Mouse (Mus musculus): ENCODE measurements around the gene Lrrc71.
A peak's percentile ranks its signal among the peaks of the same experiment; 100 is the strongest.

Gene Lrrc71

DNA sequence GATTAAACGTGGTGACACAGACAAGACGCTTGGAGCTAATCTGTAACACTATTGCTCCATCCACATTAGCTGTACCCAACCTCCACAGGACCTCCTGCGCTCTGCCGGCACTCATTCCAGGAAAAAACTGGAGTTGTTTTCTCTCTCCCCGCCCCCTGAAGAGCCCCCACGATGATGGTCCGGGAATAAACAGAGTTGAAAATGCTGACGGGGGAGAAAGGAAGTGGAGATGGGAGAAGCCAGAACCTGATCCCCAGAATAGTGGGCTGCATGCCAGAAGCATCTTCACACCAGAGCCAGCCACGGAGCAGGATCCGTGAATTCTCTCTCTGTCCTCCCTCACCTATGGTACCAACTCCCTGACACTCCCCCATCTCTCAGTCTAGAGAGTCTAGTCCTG lies 16.1 kb upstream of the Lrrc71 start:
- DNase-seq (ENCODE audit: inconsistent age in 2 of 2, low spot score in 1 of 2): peak in 1 of 2 experiments; percentile 47

DNA sequence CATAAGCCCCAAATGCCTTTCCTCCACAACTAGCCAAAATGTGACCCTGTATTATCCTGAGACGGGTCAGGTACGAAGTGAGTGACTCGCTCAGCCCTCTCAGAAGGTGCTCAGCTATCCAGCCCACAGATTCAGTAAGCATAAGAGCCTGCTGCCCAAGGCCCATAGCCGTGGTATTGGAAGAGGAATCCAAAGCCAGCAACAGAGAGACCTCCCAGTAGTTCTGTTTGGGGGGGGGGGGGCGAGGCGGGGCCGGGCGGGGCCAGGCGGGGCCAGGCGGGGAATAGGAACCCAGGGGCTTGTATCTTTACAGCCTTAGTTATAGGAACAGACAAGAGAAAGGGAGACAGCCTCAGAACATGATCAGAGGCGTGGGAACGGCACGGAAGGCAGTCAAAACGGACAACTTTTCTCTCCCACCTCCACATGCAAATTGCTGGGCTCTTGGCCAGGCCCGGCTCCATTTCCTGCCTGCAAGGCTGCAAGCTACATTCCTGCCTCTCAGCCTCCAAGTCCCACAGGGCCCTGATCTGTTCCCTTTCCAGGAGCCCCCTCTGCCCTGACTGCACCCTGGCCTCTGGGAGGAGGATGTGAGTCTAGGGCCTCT lies 15.4 kb upstream of the Lrrc71 start:
- DNase-seq (ENCODE audit: inconsistent age in 2 of 2, low spot score in 1 of 2): peak; percentile 66 to 79

DNA sequence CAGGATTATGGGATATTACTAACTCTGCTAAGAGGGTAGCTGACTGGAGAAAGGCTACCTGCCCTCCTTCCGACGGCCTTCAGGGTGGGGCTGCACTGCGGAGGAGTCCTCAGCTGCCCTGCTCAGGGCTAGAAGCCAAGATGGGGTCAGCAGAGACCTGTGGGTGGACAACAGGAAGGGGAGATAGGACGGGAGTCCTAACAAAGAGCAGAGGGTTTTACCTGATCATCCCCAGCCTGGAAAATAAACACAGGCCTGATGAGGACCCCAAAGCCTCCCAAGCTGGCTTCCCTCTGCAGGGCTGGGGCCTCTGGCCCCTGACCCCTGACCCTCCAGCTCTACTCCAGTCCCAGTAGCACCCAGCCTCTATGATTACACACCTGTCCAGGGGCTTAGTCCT lies 14.8 kb upstream of the Lrrc71 start:
- peak in 1 of 2 experiments; percentile 28 for DNase-seq (ENCODE audit: inconsistent age in 2 of 2, low spot score in 1 of 2)

DNA sequence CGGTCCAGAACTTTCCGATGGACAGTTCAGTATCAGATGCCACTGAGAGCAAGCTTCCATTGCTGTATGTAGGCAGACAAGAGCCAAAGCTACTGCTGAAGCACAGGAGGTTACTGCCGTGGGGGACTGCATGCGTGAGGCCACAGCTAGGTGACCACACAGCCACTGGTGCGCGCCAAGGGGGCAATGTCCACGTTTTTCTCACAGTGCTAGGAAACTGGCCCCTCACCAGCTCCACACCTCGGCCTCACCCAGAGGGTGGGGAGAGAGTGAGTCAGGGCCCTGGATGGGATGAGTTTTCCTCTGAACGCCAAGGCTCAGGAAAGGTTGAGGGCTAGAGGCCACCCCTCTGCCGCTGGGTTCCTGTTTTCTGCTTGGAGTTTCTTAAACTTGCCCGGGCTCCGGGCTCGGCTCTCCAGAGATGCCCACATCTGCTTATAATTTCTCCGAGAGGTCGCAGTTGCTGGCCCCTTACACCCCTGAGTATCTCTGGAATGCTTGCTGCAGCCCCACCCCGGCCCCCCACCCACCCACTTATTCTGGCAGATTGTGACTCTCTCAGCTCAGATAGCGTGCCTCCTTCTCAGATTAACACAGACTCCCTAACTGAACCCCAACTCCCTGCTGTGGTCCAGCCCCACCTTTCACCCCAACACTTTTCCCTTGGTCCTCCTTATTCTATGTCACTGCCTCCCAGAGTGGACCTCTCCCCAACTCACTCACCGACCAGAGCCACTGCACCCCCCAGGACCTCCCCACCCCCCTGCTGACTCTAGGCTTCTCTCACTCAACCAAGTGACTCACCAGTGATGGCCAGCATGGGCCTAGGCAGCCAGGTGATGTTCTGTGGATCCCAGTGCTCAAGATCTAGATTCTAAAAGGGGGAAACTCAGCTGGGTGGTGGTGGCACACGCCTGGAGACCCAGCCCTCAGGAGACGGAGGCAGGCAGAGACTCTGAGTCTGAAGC lies 13.3 kb upstream of the Lrrc71 start:
- no peak for DNase-seq (ENCODE audit: inconsistent age in 2 of 2, low spot score in 1 of 2)

DNA sequence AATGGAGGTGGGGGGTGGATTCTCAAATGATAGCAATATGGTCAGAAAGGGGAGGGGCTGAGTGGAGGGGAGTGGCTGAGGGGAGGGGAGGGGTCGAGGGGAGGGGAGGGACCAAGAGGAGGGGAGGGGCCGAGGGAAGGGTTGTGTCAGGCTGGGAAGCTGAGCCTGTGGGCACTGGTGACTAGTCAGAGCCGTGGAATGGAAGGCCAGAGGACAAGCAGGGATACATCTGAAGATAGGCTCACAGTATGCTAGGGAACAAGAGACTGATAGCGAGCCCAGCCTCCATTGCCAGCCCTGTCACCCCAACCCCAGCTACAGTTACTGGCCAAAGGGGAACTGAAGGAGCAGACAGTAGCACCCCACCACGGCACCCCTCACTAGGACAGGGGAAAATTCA lies 10.2 kb upstream of the Lrrc71 start:
- peak; percentile 57 to 69 for DNase-seq (ENCODE audit: inconsistent age in 2 of 2, low spot score in 1 of 2)

DNA sequence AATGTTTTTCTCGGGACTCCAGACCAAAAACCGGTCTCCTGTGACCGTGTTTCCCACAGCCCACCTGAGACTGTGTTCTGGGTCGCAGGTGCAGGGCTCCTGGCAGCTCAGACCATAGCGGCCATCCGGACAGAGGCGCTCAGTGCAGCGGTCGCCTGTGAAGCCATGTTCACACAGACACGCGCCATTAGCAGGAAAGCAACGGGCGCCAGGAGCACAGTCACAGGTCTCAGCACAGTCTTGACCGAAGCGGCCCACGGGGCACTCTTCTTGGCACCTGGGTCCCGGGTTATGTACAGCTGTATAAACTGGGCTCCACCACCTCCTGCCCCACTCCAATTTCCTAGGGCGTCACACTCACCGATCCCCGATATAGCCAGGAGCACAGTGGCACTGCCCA lies 8.1 kb upstream of the Lrrc71 start:
- no peak for DNase-seq (ENCODE audit: inconsistent age in 2 of 2, low spot score in 1 of 2)

DNA sequence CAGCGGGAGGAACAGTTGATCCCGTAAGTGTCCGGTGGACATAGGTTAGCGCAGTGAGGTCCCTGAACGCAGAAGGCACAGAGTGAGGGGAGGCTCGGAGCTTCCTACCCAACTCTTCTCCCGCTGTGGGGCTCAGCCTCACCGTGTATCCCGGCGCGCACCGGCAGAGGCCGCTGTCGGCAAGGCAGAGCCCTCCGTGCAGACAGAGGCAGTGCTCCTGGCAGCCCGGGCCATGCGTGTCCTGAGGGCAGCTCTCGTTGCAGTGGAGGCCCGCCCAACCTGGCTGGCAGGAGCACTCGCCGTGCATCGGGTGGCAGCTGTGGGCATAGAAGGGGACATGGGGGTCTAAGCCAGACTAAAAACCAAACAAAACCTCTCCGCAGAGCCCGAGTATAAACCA lies 7.5 kb upstream of the Lrrc71 start:
- DNase-seq (ENCODE audit: inconsistent age in 2 of 2, low spot score in 1 of 2): peak; percentile 84 to 95

DNA sequence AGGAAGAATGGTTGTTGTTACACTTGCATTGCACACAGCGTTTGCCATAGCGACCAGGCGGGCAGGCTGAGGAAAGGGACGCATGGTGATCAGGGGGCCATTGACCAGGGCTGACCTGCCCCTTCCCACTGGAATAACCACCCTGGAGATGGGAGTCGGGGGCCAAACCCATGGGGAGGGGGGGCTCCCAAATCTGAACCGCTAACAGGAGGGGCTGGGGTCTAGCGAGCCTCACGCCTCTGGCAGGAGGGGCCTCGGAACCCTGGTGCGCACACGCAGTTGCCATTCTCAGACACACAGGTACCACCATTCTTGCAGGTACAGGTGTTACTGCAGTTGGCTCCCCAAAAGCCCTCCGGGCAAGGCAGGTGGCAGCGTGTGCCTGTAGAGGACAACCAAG lies 5.4 kb upstream of the Lrrc71 start:
- DNase-seq (ENCODE audit: inconsistent age in 2 of 2, low spot score in 1 of 2): no peak

DNA sequence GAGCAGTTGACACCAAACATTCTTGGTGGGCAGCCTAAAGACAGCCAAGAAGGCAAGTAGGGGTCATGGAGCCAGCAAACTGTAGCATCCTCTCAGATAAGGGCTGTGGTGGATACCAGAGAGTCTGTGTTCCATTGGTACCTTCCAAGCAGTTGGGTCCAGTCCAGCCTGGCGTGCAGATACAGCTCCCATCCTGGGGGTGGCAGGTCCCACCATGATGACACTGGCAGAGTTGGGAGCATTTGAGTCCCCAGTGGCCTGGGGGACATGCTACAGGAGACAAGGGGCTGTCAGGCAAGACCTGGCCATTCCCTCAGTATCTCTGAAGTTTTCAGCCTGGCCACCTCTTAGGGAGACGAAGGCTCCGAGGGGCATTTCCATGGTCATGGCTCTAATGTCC lies 4.1 kb upstream of the Lrrc71 start:
- no peak for DNase-seq (ENCODE audit: inconsistent age in 2 of 2, low spot score in 1 of 2)

DNA sequence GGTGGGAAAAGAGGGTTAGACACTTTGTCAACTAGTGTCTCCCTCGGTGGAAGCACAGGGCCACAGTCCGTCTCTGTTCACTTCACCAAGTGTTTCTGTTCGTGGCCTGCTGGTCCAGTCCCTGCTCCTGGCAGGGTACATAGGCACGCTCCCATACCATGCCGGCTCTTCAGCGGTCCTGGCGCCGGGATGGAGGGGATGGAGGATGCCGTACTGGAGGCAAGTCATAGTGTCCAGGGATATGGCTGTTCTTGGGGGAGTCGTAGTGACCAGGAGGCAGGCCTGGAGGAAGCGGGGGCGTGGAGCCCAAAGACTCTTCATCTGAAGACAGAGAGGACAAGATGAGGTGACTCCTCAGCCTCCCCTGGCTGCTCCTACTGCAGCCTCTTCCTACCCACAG lies 1.6 kb upstream of the Lrrc71 start:
- peak in 1 of 2 experiments; percentile 28 for DNase-seq (ENCODE audit: inconsistent age in 2 of 2, low spot score in 1 of 2)

DNA sequence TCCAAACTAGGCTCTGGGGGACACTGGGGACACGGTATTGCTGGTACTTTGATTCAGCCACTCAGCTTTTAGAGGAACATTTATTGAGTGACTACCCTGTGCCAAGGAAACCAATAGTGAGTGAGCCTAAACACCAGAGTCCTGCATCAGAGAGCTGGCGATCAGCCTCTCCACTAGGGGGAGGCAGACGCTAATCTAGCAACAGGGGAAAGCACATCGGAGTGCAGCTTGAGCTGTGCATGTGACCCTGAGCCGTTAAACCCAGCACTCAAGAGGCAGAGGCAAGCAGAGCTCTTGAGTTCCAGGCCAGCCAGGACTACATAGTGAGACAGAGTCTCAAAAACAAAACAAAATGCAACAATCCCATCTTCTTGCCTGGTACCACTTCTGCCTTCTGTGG lies 611 bp upstream of the Lrrc71 start:
- DNase-seq (ENCODE audit: inconsistent age in 2 of 2, low spot score in 1 of 2): peak; percentile 61 to 88

DNA sequence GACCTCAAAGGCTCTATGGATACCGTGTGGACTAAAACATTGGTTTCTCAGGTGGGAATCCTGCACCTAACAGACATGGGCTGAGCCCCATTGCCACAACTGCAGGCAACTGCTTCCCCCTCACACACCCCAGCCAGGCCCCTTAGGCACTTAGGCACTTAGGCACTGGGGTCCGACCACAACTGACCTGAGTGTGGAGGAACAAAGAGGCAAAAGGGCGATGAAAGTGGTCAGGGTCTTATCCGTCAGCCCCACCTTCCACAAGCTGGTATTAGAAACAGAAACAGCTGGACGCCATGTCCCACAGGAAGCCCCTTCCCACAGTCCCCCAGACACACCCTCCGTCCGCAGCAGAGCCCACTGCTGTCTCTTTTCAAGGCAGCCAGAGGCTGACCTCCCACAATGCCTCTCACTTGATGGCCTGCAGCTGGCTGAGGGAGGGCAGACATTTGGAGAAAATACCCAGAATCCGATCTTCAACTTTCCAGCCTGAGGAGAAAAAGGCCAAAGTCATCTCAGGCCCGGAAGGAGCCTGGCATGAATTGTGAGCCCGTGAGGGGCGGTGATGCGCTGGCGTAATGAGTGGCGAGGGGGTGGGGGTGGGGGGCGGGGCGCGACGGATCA lies 3.3 kb downstream of the Lrrc71 start:
- peak in 1 of 2 experiments; percentile 32 for DNase-seq (ENCODE audit: inconsistent age in 2 of 2, low spot score in 1 of 2)

DNA sequence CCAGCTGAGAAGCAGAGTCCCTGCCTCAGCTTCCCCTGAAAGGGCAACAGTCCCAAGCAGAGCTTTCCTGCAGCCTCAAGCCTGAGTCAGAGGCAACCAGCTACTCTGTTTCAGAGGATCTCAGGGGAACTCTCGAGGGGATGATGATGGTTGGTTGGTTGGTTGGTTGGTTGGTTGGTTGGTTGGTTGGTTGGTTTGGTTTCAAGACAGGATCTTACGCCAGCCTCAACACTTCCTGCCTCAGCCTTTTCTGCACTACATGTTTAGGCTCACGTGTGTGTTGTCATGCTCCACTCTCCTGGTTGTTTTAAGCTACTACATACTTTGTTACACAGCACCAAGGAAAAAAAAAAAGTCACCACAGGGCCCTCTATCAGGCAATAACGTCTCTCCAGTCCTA lies 4.5 kb downstream of the Lrrc71 start:
- no peak for DNase-seq (ENCODE audit: inconsistent age in 2 of 2, low spot score in 1 of 2)

DNA sequence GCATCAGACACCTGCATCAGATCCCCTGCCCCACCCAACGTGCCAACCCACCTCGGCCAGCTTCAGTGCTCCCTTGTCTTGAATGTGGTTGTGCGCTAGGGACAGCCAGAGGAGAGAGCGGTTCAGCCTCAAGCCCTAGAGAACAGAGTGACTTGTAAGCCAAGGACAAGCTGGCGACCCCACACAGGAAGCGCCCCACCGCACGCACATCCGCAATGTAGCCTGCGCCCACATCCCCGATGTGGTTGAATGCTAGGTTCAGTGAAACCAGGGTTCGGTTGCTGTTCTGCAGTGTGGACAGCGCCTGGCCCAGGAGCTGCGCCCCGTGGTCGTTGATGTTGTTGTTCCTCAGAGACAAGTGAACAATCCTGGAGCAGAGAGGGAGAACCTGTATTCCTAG lies 5.7 kb downstream of the Lrrc71 start:
- DNase-seq (ENCODE audit: inconsistent age in 2 of 2, low spot score in 1 of 2): no peak

DNA sequence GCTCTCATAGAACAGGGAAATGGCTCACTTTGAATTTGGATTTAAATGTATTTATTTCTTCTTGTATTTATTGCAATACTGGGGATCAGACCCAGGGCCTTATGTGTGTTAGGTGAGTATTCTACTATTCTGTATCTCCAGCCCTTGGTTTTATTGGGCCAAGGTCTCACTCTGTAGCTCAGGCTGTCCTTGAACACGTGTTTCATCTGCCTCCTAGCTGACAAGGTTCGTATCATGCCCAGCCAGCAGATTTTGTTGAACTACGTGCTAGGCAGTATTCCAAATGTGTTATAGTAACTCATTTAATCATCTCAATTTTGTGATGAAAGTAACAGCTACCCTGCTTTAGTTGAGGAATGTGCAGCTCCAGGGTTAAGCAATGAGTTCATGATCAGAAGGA lies 6.4 kb downstream of the Lrrc71 start:
- peak in 1 of 2 experiments; percentile 81 for DNase-seq (ENCODE audit: inconsistent age in 2 of 2, low spot score in 1 of 2)

DNA sequence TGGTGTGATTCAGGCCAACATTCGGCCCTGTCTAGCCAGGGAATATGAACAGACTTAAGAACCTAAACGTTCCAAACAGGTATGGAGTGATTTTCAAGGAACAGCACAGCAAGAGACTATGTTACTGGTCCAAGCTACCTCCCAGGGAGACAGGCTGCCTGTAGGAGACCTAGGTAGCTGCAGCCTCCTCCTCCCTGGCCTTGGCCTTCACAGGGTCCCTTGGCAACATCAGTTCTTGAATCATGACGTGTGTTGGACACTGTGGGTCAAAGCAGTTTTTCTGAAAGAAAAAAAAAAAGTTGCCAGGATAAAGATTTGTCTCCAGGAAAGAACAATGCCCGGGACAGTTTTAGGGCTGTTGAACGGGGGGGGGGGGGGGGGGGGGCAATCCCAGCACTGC lies 9.5 kb downstream of the Lrrc71 start:
- DNase-seq (ENCODE audit: inconsistent age in 2 of 2, low spot score in 1 of 2): peak; percentile 73 to 87

DNA sequence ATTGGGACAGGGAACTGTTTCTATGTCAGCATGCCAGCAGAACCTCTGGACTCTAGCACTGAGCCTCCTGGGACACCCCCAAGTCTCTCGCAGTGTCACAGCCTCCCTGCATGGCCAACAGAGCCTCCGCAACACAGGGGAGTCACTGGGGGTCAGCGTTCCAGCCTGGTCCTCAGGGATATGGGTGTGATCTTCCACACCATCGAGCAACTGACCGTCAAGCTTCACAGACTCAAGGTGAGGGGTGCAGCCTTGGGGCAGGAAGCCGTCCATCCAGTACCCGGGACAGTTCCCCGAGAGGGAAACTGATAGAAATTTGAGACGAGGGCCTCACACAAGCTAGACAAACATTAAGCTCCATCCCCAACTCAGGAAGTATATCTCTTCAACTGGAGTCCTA lies 13.1 kb downstream of the Lrrc71 start:
- peak in 1 of 2 experiments; percentile 35 for DNase-seq (ENCODE audit: inconsistent age in 2 of 2, low spot score in 1 of 2)

DNA sequence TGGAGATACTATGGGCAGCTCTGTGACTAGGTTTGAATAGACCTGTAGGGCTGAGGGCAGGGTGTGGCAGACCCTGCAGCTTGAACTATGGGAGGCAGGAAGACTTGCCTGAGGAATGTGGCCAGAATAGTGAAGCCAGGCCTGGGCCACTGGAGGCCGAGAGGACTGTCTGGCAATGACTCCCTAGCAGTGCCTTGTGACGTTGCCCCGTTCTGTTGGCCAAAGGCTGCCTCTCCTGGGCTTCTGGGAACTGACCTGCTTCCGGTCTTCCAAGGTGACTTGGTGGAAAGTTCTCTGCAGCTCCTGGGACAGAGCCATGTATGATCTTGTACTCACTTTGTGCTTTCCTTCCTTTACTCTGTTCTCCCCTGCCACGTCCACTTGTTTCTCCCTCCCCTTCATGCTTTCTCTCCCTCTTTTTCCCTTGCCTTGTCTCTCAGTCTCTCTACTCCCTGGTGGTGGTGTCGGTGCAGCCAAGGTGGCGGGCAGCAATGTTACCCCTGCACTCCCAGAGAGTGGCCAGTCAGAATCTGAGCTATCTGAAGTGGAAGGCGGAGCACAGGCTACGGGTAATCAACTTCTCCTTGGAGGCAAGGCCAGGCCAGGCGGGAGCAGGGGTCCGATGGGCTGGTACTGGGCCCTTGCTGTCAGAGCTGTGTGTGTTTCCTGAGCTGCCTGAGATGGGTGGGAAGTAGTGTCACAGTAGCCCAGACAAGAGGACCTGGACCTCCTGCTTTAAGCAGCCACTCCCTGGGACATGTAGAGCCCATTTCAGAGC lies 14.3 kb downstream of the Lrrc71 start:
- DNase-seq (ENCODE audit: inconsistent age in 2 of 2, low spot score in 1 of 2): peak in 1 of 2 experiments; percentile 67

DNA sequence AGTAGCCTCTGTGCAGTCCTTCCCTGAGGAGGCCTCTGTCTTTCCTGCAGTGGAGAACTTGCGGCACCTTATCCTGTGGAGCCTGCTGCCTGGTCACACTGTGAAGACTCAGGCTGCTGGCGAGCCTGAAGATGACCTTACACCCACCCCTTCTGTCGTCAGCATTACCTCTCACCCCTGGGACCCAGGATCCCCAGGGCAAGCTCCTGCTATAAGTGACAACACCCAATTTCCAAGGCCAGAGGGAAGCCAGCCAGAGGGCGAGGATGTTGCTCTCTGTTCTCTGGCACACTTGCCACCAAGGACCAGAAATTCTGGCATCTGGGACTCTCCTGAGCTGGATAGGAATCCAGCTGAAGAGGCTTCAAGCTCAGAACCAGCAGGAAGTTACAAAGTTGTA lies 15.3 kb downstream of the Lrrc71 start:
- peak in 1 of 2 experiments; percentile 62 for DNase-seq (ENCODE audit: inconsistent age in 2 of 2, low spot score in 1 of 2)

DNA sequence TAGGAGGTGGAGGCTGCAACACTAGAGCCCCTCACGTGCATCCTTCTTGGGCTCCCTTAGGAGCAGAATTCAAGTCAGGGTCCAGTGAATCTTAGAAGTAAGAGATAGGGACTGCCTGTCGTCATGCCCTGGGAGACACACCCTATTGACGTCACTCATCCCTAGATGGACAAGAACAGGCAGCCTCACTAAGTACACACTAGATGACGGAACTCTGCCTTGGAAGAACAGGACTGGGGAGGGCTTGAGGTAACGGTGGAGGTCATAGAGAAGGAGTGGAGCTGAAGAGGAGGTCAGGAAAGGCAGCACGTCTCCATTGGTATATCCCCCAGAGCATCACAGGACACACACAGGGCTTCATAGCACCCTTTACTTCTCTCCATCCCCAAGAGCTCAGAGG lies 19.7 kb downstream of the Lrrc71 start:
- no peak for DNase-seq (ENCODE audit: inconsistent age in 2 of 2, low spot score in 1 of 2)

DNA sequence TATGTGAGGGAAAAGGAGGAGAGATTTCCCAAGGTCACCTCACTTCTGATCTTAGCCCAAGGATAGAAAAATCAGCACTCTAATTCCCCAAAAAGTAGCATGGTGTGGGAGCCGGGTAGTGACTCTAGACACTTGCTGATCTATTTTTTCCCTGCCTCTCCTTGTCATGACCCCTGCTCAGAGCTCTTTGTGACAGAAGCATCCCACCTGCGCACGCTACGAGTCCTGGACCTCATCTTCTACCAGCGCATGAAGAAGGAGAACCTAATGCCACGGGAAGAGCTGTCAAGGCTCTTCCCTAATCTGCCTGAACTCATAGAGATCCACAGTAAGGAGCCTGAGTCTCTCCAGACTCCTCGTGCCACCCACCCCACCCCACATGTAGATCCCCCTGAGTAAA lies 22.2 kb downstream of the Lrrc71 start:
- no peak for DNase-seq (ENCODE audit: inconsistent age in 2 of 2, low spot score in 1 of 2)
